Mouse (Mus musculus): ENCODE data around the gene Lmna. TPM values are rescaled to one million over a fixed set of nuclear protein-coding genes. Genes with fewer than 3 reads are reported as not detected.

The Lmna gene
- total RNA-seq, 1 experiment, result 121 TPM

DNA sequence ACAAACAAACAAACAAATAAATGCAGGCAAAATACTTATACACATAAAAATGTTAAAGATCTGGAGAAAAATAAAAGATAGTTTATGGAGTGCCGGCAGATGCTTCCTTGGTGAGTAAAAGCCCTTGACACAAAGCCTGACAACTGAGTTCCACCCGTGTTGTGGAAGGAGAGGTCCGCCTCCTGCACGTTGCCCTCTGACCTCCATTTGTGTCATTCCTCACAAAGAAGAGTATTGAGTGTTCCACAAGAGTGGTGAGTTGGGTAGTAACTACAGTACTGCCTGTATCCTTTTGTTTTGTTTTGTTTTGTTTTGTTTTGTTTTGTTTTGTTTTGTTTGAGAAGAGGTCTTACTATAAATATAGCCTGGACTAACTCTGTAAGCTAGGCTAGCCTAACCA, 10.2 kb downstream of the Lmna start:
- Histone ChIP-seq H3K4me1 (ENCODE audit: control insufficient read depth in 2 of 2, insufficient read depth in 2 of 2, low read length in 2 of 2, poor library complexity in 1 of 2) (peaks cover 2 to 15% of the 10 kb centered on the region in 2 experiments; a peak in 3 of 4 replicates), H3K9me3 (ENCODE audit: control insufficient read depth, insufficient read depth, low read depth, low read length) (no peaks in the 10 kb centered on the region), H3K36me3 (ENCODE audit: control insufficient read depth, insufficient read depth, low read length, poor library complexity, severe bottlenecking) (no peaks in the 10 kb centered on the region), H3K27ac (ENCODE audit: insufficient read depth, low read depth, low read length, poor library complexity, severe bottlenecking) (no peak overlapping the region), H3K4me3 (ENCODE audit: insufficient read depth in 1 of 2, low read depth in 1 of 2, low read length in 2 of 2, poor library complexity in 1 of 2, severe bottlenecking in 1 of 2) (no peak overlapping the region), H3K9ac (ENCODE audit: insufficient read depth, low read depth, low read length, poor library complexity, severe bottlenecking) (no peak overlapping the region)
- no peak for DNase-seq (ENCODE audit: low read depth, low spot score)
- in situ Hi-C loops (cut with MboI; ENCODE audit: low sequenced_read_pairs in 2 of 2, unreplicated experiment in 2 of 2), result no loop called here
- no peak for TF ChIP-seq CHD2 (IDR thresholded peaks at IDR 0.05; ENCODE audit: low read depth, low read length)
- no peak for TF ChIP-seq MAFK (IDR thresholded peaks at IDR 0.05; ENCODE audit: insufficient read depth, low read depth, low read length)
- TF ChIP-seq ZNF384 (IDR thresholded peaks at IDR 0.05; ENCODE audit: low read depth, low read length), result no peak
- no peak for TF ChIP-seq HCFC1 (IDR thresholded peaks at IDR 0.05; ENCODE audit: borderline replicate concordance, insufficient read depth, low read length)
- no peak for TF ChIP-seq ZC3H11A (IDR thresholded peaks at IDR 0.05; ENCODE audit: borderline replicate concordance, low read depth, low read length)

DNA sequence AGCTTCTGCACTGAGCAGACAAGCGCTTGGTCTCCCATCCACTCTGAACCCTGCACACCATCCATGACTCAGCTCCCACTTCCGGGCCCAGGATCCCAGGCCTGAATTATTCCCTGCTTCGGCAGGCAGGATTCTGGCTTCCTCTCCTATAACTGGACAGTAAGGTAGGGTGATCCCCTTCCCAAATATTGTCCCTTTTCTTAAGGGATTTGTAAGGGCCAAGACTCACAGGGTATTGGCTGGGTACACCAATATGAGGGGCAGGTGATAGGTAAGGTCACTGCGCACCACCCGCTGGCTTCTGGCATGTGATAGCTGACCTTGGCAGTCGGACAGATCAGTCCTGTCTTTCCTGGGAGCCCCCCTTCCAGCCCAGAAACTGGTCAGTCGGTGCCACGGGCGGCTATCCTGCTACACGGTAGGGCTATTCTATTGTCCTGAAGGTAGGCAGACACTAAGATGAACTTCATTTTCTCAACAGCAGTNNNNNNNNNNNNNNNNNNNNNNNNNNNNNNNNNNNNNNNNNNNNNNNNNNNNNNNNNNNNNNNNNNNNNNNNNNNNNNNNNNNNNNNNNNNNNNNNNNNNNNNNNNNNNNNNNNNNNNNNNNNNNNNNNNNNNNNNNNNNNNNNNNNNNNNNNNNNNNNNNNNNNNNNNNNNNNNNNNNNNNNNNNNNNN, 13.9 kb downstream of the Lmna start:
- TF ChIP-seq MAFK (IDR thresholded peaks at IDR 0.05; ENCODE audit: insufficient read depth, low read depth, low read length) (no peak), ZC3H11A (IDR thresholded peaks at IDR 0.05; ENCODE audit: borderline replicate concordance, low read depth, low read length) (no peak), ZNF384 (IDR thresholded peaks at IDR 0.05; ENCODE audit: low read depth, low read length) (no peak), HCFC1 (IDR thresholded peaks at IDR 0.05; ENCODE audit: borderline replicate concordance, insufficient read depth, low read length) (no peak), CHD2 (IDR thresholded peaks at IDR 0.05; ENCODE audit: low read depth, low read length) (no peak)
- in situ Hi-C loops (cut with MboI; ENCODE audit: low sequenced_read_pairs in 2 of 2, unreplicated experiment in 2 of 2), result no loop called here
- no peak overlapping the region for H3K27ac ChIP-seq (ENCODE audit: insufficient read depth, low read depth, low read length, poor library complexity, severe bottlenecking)
- no peak for DNase-seq (ENCODE audit: low read depth, low spot score)
- H3K36me3 ChIP-seq (ENCODE audit: control insufficient read depth, insufficient read depth, low read length, poor library complexity, severe bottlenecking), result no peaks in the 10 kb centered on the region
- no peaks in the 10 kb centered on the region for H3K9me3 ChIP-seq (ENCODE audit: control insufficient read depth, insufficient read depth, low read depth, low read length)
- H3K9ac ChIP-seq (ENCODE audit: insufficient read depth, low read depth, low read length, poor library complexity, severe bottlenecking), result no peak overlapping the region
- peaks cover 7 to 8% of the 10 kb centered on the region in 2 experiments; a peak in 3 of 4 replicates for H3K4me1 ChIP-seq (ENCODE audit: control insufficient read depth in 2 of 2, insufficient read depth in 2 of 2, low read length in 2 of 2, poor library complexity in 1 of 2)
- no peak overlapping the region for H3K4me3 ChIP-seq (ENCODE audit: insufficient read depth in 1 of 2, low read depth in 1 of 2, low read length in 2 of 2, poor library complexity in 1 of 2, severe bottlenecking in 1 of 2)

DNA sequence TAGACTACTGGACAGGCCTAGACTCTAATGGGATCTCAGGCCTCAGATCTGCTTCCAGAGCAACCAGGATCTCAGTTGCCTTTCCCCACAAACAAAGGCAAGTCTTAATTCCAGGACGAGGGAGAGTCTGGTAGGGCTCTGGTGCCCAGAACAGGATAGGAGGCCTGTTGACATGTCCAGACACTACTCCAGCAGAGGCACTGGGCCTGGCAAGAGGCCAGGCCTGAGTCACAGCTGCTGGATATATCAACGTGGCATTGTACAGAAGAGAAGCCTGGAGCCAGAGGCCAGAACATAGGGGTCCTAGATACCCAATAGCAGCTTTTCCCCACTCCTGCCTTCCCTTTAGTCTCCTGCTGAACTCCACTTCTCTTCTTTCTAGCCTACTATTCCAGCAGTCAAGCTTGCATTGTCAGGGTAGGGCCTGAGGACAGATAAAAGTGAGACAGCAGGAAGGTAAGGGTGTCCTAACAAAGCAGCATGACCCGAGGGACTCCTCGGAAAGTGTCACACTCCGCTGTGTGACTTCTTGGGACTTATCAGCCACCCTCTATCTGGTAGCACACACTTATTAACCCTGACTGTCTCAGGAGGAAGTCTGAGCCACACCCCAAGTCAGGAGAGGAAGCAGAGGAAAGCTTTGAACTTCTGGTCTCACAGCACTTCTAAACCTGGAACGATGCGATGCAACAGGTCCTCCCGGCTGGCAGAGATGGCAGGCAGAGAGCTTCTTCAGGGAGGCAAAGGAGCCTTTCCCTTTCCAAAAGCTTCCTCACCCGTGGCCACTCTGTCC, 14.7 kb downstream of the Lmna start:
- no peak for DNase-seq (ENCODE audit: low read depth, low spot score)
- Histone ChIP-seq H3K27ac (ENCODE audit: insufficient read depth, low read depth, low read length, poor library complexity, severe bottlenecking) (no peak overlapping the region), H3K9ac (ENCODE audit: insufficient read depth, low read depth, low read length, poor library complexity, severe bottlenecking) (no peak overlapping the region), H3K4me1 (ENCODE audit: control insufficient read depth in 2 of 2, insufficient read depth in 2 of 2, low read length in 2 of 2, poor library complexity in 1 of 2) (peaks cover 7 to 11% of the 10 kb centered on the region in 2 experiments; a peak in 3 of 4 replicates), H3K9me3 (ENCODE audit: control insufficient read depth, insufficient read depth, low read depth, low read length) (no peaks in the 10 kb centered on the region), H3K36me3 (ENCODE audit: control insufficient read depth, insufficient read depth, low read length, poor library complexity, severe bottlenecking) (no peaks in the 10 kb centered on the region), H3K4me3 (ENCODE audit: insufficient read depth in 1 of 2, low read depth in 1 of 2, low read length in 2 of 2, poor library complexity in 1 of 2, severe bottlenecking in 1 of 2) (no peak overlapping the region)
- in situ Hi-C loops (cut with MboI; ENCODE audit: low sequenced_read_pairs in 2 of 2, unreplicated experiment in 2 of 2), result no loop called here
- TF ChIP-seq ZNF384 (IDR thresholded peaks at IDR 0.05; ENCODE audit: low read depth, low read length) (no peak), HCFC1 (IDR thresholded peaks at IDR 0.05; ENCODE audit: borderline replicate concordance, insufficient read depth, low read length) (no peak), ZC3H11A (IDR thresholded peaks at IDR 0.05; ENCODE audit: borderline replicate concordance, low read depth, low read length) (no peak), CHD2 (IDR thresholded peaks at IDR 0.05; ENCODE audit: low read depth, low read length) (no peak), MAFK (IDR thresholded peaks at IDR 0.05; ENCODE audit: insufficient read depth, low read depth, low read length) (no peak)

- TF ChIP-seq MAFK (IDR thresholded peaks at IDR 0.05; ENCODE audit: insufficient read depth, low read depth, low read length) (no peak), ZNF384 (IDR thresholded peaks at IDR 0.05; ENCODE audit: low read depth, low read length) (no peak)
- H3K4me3 ChIP-seq (ENCODE audit: insufficient read depth in 1 of 2, low read depth in 1 of 2, low read length in 2 of 2, poor library complexity in 1 of 2, severe bottlenecking in 1 of 2), result peak overlapping the region in 1 of 2 experiments; percentile 17; a peak in 2 of 4 replicates
- H3K9ac ChIP-seq (ENCODE audit: insufficient read depth, low read depth, low read length, poor library complexity, severe bottlenecking), result no peak overlapping the region; the same call in 1 of the 2 replicates
- peak overlapping the region; percentile 95; the same call in 1 of the 2 replicates for H3K27ac ChIP-seq (ENCODE audit: insufficient read depth, low read depth, low read length, poor library complexity, severe bottlenecking)
- H3K9me3 ChIP-seq (ENCODE audit: control insufficient read depth, insufficient read depth, low read depth, low read length), result no peaks in the 10 kb centered on the region
- H3K36me3 ChIP-seq (ENCODE audit: control insufficient read depth, insufficient read depth, low read length, poor library complexity, severe bottlenecking), result no peaks in the 10 kb centered on the region
- peaks cover 15 to 16% of the 10 kb centered on the region in 2 experiments; a peak in 3 of 4 replicates for H3K4me1 ChIP-seq (ENCODE audit: control insufficient read depth in 2 of 2, insufficient read depth in 2 of 2, low read length in 2 of 2, poor library complexity in 1 of 2)
- DNase-seq (ENCODE audit: low read depth, low spot score), result no peak
- in situ Hi-C loops (cut with MboI; ENCODE audit: low sequenced_read_pairs in 2 of 2, unreplicated experiment in 2 of 2), result no loop called here
These were observed 15.8 kb downstream of the Lmna start for GRCm38 (mm10) chr3:88493706-88494582.
